Mouse (Mus musculus): Measurements from ENCODE around the gene Skint10. TPM values are rescaled to one million over a fixed set of nuclear protein-coding genes. Genes with fewer than 3 reads are reported as not detected.

Skint10 gene
- not detected in 2 replicates for polyA plus RNA-seq (2015; fragmentation: Nextera tagmentation; extraction: Ambion mirVana)

DNA sequence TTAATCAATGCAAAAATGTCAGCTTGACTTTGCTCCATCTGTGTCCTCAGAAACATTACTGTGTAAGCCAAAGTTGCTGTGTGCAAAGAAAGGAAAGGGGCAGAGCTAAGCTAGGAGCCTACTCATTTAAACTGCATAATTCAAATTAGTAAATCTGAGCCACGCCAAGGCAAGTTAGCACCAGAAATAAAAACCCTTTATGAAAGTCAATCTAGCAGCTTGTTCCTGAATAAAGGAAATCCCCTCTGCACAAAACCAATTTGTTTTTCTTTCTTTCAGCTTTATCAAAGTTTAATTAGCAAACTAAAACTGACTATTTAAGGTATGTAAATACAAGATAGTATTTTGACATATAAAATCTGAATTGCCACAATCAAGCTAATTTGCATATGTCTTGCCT, at the start of gene Skint10:
TSS of gene Skint10 (minus strand) at position 101 of the 400 bp plus-strand sequence.
- Histone ChIP-seq H3K9me3 (peaks cover 15% of the 10 kb centered on the region; the same call in 1 of the 2 replicates), H3K4me3 (no peak within 1 kb of the TSS), H3K27me3 (replicated peaks) (no peaks in the 10 kb centered on the region), H3K27ac (no peak within 1 kb of the TSS), H3K4me2 (no peak within 1 kb of the TSS), H3K9ac (no peak within 1 kb of the TSS), H3K36me3 (replicated peaks) (no peaks in the 10 kb centered on the region), H3K4me1 (no peaks in the 10 kb centered on the region)
- no peak for ATAC-seq (replicated peaks)
- WGBS: 89% methylated on average over 1 of the region's 1 CpGs

DNA sequence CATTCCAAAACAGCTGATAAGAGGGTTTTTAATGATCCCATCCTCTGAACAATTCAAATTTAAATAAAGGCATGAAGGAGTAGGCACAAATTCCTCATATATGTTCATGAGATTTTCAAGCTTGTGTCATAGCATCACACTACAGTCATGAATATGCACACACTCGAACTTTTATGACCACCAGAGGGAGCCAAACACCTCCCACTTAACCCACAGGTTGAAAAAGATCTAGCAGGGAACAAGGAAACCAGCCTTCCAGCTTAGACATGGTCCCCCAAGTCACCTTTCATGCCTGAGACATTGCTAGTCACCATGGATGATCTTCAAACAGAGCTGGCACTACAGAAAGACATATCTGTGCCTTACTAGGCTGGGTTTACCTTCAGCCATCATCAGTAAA, 16.0 kb upstream of the Skint10 start:
- H3K9ac ChIP-seq: no peak overlapping the region
- H3K4me1 ChIP-seq: no peaks in the 10 kb centered on the region
- ATAC-seq (replicated peaks): no peak
- H3K9me3 ChIP-seq: peaks cover 26% of the 10 kb centered on the region
- H3K27ac ChIP-seq: no peak overlapping the region
- H3K27me3 ChIP-seq (replicated peaks): no peaks in the 10 kb centered on the region
- H3K36me3 ChIP-seq (replicated peaks): no peaks in the 10 kb centered on the region
- no peak overlapping the region for H3K4me3 ChIP-seq
- H3K4me2 ChIP-seq: no peak overlapping the region
- WGBS: 0% methylated on average over 1 of the region's 1 CpGs

Other genes starting within 250 kb of the Skint10 start
- gene Skint2, start 217.7 kb downstream of the Skint10 start, polyA plus RNA-seq (2015; fragmentation: Nextera tagmentation; extraction: Ambion mirVana): not detected in 2 replicates